ENCODE assay signal across 8 mouse cellular contexts in the genomic region with DNA sequence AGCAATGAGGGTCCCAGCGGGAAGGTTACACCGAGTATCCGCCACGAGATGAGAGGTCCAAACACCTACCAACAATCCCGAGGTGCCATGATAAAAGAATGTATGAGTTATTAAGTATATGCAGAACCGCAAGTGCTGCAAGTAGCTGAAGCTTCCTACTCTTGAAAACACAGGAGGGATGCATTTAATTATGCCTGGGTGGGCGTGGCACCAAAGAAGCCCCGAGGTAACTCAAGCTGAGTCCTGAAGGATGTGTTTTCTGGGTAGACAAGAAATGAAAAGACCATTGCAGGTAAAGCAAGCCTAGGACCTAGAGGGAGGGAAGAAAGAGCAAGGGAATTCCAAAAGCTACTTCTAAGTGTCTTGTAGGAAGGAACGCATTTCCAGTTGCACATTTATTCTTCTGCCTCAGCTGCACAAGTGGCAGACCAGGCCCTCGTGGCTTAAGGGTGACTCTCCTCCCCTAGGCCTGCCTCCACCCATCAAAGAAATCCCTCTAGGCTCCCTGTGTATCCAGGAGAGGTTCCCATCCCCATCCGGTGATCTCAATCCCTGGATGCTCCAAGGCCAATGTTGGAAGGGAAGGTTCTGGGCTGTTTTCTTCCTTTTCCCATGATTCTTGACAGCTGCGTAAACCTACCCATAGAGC.
A peak's percentile ranks its signal among the peaks of the same experiment; 100 is the strongest.
DNase-seq lines count a peak whose midpoint lies in the region; ATAC-seq and TF ChIP-seq lines count a peak whose summit lies in the region.

No protein-coding gene starts in this region.

- peaks cover 10% of the 10 kb centered on the region for H3K79me2 ChIP-seq in C2C12 (ENCODE audit: control insufficient read depth, insufficient read depth)

- H3K9me3 ChIP-seq in erythroblast, embryonic 14.5 days (ENCODE audit: control insufficient read depth, low read length): no peaks in the 10 kb centered on the region
- H3K9me3 ChIP-seq in forebrain, embryonic 13.5 days (replicated peaks): no peaks in the 10 kb centered on the region
- H3K9me3 ChIP-seq in liver, embryonic 16.5 days (replicated peaks; ENCODE audit: control insufficient read depth, low read length): no peaks in the 10 kb centered on the region

- DNase-seq in layer of hippocampus, adult 18-20 months (ENCODE audit: low spot score in 2 of 2): no peak
- no peak for DNase-seq in right cerebral cortex, adult 2 months (ENCODE audit: low spot score in 2 of 2)

- peak overlapping the region; percentile 51 for H3K4me3 ChIP-seq in erythroblast, embryonic 14.5 days (replicated peaks)
- H3K4me3 ChIP-seq in C2C12 (ENCODE audit: insufficient read depth, poor library complexity, severe bottlenecking): peak overlapping the region; percentile 48
- H3K4me3 ChIP-seq in forebrain, embryonic 13.5 days: peak overlapping the region; percentile 64
- H3K4me3 ChIP-seq in liver, embryonic 16.5 days (ENCODE audit: low read depth, low read length): peak overlapping the region; percentile 61

- H3K27me3 ChIP-seq in erythroblast, embryonic 14.5 days (ENCODE audit: control insufficient read depth): peaks cover 26% of the 10 kb centered on the region
- no peaks in the 10 kb centered on the region for H3K27me3 ChIP-seq in C2C12 (ENCODE audit: control insufficient read depth, insufficient read depth, insufficient read length)
- peaks cover 15% of the 10 kb centered on the region; the same call in 1 of the 2 replicates for H3K27me3 ChIP-seq in forebrain, embryonic 13.5 days
- H3K27me3 ChIP-seq in liver, embryonic 16.5 days (ENCODE audit: control insufficient read depth, insufficient read depth, low read depth, low read length): no peaks in the 10 kb centered on the region

- WGBS in forebrain, embryonic 13.5 days: 25% methylated on average over 12 of the region's 12 CpGs
- WGBS in liver, embryonic 16.5 days (ENCODE audit: insufficient replicate concordance): 34% methylated on average over 12 of the region's 12 CpGs

- H3K4me1 ChIP-seq in erythroblast, embryonic 14.5 days (ENCODE audit: control insufficient read depth): peaks cover 2% of the 10 kb centered on the region; the same call in 1 of the 2 replicates
- H3K4me1 ChIP-seq in forebrain, embryonic 13.5 days: peaks cover 20% of the 10 kb centered on the region
- peaks cover 6% of the 10 kb centered on the region for H3K4me1 ChIP-seq in liver, embryonic 16.5 days (ENCODE audit: control insufficient read depth, low read depth, low read length)

- H3ac ChIP-seq in C2C12 (ENCODE audit: control insufficient read depth, insufficient read length, low read depth): peak overlapping the region; percentile 55

- peak overlapping the region; percentile 95 for H3K4me2 ChIP-seq in forebrain, embryonic 13.5 days
- H3K4me2 ChIP-seq in liver, embryonic 16.5 days (ENCODE audit: low read depth, low read length): peak overlapping the region; percentile 58

- H3K79me3 ChIP-seq in C2C12 (ENCODE audit: low read depth): no peaks in the 10 kb centered on the region

- no peak for ATAC-seq in erythroblast, adult 5-6 weeks (replicated peaks; ENCODE audit: low FRiP score, poor library complexity, severe bottlenecking)
- ATAC-seq in forebrain, embryonic 13.5 days: no peak; the same call in 1 of the 2 replicates
- ATAC-seq in liver, embryonic 16.5 days (ENCODE audit: low read depth): no peak
- no peak for ATAC-seq in megakaryocyte progenitor cell, adult 5-6 weeks (replicated peaks; ENCODE audit: poor library complexity)

- no peak for TF ChIP-seq CTCF in C2C12 (IDR thresholded peaks at IDR 0.05; ENCODE audit: control insufficient read depth, insufficient read depth, insufficient read length)

- H3K9ac ChIP-seq in forebrain, embryonic 13.5 days: peak overlapping the region; percentile 76
- peak overlapping the region; percentile 26 for H3K9ac ChIP-seq in liver, embryonic 16.5 days (ENCODE audit: low read depth, low read length)

- no peaks in the 10 kb centered on the region for H3K36me3 ChIP-seq in erythroblast, embryonic 14.5 days (ENCODE audit: control insufficient read depth)
- H3K36me3 ChIP-seq in C2C12 (ENCODE audit: control insufficient read depth, insufficient read depth): no peaks in the 10 kb centered on the region
- H3K36me3 ChIP-seq in forebrain, embryonic 13.5 days (ENCODE audit: poor library complexity, severe bottlenecking): no peaks in the 10 kb centered on the region
- no peaks in the 10 kb centered on the region for H3K36me3 ChIP-seq in liver, embryonic 16.5 days (ENCODE audit: control insufficient read depth, insufficient read depth)

- H3K27ac ChIP-seq in forebrain, embryonic 13.5 days: no peak overlapping the region
- H3K27ac ChIP-seq in liver, embryonic 16.5 days (ENCODE audit: low read length): peak overlapping the region; percentile 61

TF ChIP-seq in C2C12, 6 proteins besides CTCF, POLR2A, EP300 and RAD21:
- no peak for TF ChIP-seq MAX (IDR thresholded peaks at IDR 0.05)
- TF ChIP-seq CEBPB (IDR thresholded peaks at IDR 0.05; ENCODE audit: low read depth): no peak
- no peak for TF ChIP-seq USF1 (IDR thresholded peaks at IDR 0.05; ENCODE audit: low read depth)
TF ChIP-seq in C2C12: peak in this region for 0.
